Mouse (Mus musculus) megakaryocyte-erythroid progenitor cell, adult 5 weeks (primary cell): ENCODE results near the gene Mgat4a. TPM values are rescaled to one million over a fixed set of nuclear protein-coding genes. Genes with fewer than 3 reads are reported as not detected.

Experiments
- polyA plus RNA-seq: library from polyadenylated mRNA; stranded (reverse); fragments of >175 nt; gene quantifications from 2 replicates; pipeline ENCODE4 v1.2.3, GENCODE M21; 2012

The Mgat4a gene
- polyA plus RNA-seq, result 0.95 and 1.3 TPM in 2 replicates

DNA sequence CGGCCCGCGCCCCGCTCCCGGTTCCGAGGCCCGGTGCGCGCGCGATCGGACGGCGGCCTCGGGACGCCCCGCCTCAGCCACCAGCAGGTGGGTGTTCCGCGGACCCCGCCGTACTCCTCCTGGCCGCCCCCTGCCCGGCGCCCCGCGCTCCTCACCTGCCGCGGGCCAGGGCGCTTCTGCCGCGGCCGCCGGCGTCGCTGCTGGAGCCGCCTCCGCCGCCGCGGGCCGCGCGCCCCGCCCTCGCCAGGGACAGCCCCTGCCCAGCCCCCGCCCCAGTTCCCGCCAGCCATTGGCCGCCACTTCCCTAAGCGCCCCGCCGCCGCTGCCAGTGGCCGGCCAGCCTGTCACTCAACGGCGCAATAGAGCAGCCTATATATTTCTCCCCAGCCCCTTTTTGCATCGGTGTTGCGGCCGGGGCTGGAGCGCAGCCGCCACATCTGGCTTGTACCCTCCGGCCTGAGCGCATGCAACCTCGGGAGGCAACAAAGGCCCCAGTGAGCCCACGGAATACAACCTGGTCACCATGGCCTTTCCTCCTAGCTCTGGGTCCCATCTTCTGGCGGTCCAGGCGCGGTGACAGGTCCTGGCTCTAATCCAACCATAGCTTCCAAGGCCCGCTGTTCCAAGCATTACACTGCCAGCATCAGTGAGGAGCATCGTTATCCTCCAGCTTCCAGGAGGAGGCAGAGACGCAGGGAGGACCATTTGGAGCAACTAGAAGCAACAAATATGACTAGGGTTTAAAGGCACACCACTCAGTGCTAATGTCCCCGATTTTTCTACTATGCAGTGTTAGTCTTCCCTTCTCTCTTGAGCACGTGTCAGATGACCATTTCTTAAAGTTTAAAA, at the start of gene Mgat4a:
Gene Mgat4a (minus strand): TSS at position 207 of the 849 bp plus-strand sequence.

DNA sequence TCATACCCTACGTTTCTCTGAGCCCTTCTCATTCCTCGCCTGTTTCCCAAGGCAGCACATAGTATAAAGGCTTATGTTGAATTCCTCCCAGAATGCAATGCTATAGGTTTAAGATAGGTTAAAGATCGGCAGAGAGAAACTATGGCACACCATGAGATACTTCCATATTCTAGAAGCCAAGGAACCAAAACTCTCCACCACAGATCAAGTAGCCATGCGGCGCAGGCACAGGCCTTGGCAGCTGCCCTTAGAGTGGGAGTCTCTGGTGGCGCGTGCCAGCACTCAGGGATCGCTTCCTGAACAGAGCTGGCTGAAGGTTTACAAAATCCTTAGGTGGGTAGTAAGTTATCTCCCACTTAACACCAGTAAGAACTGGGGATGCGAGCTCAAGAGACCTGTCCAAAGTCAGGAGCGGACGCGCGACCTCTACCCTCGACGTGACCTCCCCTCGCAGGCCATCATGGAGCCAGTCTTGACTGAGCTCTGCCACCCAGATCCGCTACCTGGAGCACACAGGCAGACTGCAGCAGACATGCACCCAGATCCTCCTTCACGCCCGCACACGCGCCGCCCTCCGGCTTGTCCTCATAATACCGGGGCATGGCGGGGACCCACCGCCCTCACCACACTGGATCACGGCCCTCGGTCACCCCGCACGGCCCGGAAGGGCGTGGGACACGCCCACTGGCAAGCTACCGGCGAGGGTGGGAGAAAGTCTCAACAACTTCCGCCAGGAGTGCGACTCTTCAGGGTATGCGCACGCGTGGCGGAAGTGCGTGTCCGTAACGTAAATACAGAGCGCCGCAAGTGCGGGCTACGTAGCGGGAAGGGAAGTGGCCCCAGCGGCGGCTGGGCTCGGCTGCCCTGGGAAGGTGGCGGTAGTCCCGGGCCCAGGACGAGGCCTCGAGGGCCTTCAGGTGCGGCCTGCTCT, 111.2 kb downstream of the Mgat4a start, which contains the start of the genes Coa5 and Unc50:
Gene Coa5 (minus strand): TSS at position 738 of the 931 bp plus-strand sequence.
Gene Unc50 (plus strand): TSS at position 774 of the 931 bp plus-strand sequence.

Other genes starting within 250 kb of the Mgat4a start
- 17.2 and 20.8 TPM in 2 replicates for gene Inpp4a, start 241.2 kb downstream of the Mgat4a start, polyA plus RNA-seq
- 12.1 and 15.5 TPM in 2 replicates for gene Coa5, start 110.9 kb downstream of the Mgat4a start, polyA plus RNA-seq
- gene Unc50, start 110.9 kb downstream of the Mgat4a start, polyA plus RNA-seq, result 28.5 and 29.1 TPM in 2 replicates
- gene 2010300C02Rik, start 179.1 kb upstream of the Mgat4a start, polyA plus RNA-seq, result 0.74 and 0.94 TPM in 2 replicates